Mouse (Mus musculus): ENCODE results near the gene Nkain2. TPM values are rescaled to one million over a fixed set of nuclear protein-coding genes. Genes with fewer than 3 reads are reported as not detected.

Gene Nkain2
- polyA plus RNA-seq (2011; ENCODE audit: insufficient read depth, insufficient read length, low replicate concordance, missing spikeins), result not detected in 2 replicates

DNA sequence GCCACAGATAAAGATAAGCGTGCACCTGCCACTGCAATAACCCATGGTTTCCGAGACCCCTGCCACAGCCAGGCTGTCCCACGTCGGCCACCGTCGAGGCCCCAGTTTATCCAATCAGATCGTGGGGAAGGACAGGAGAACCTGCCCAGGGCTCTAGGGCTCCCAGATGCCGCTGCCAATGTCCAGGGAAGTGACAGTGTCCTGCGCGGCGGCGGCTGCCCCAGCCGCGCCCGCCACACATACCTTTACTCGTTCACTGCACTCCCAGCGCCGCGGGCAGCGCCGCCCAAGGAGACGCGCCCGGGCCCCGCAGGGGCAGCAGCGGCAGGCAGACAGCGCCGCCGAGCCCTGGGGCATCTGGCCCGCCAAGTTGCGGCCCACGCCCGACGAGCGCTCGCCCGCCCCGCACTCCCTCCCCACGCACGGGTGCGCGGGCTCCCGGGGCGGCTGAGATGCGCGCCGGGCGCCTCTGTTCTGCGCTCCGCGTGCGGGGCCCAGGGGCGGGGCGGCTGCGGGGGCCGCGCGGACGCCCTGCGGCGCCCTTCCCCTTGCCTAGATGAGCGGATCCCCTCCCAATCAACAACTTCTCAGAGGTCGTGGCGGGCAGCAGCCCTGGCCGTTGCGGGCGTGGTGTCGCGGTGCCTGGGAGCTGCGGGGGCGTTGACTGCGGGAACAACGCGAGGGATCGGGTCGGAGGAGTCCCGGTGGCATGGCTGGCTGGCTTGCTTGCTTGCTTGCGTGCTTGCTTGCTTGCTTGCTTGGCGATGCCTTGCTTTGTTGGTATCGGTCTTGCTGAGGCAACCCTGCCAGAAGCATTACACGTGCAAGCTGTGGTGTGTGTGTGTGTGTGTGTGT lies at the start of gene Nkain2:
Gene Nkain2, minus strand, starts transcription at position 811 of the 855 bp plus-strand sequence.
- Histone ChIP-seq H3K27ac (ENCODE audit: control insufficient read depth, insufficient read depth, low read depth, low read length, poor library complexity) (no peak within 1 kb of the TSS), H3K4me1 (ENCODE audit: control insufficient read depth, insufficient read depth, low read length) (no peaks in the 10 kb centered on the region), H3K4me3 (replicated peaks; ENCODE audit: control insufficient read depth, low read depth, low read length) (no peak within 1 kb of the TSS)
- WGBS, result 3% methylated on average over 79 of the region's 81 CpGs
- TF ChIP-seq CTCF (IDR thresholded peaks at IDR 0.05; ENCODE audit: control insufficient read depth, insufficient read depth, low read length), result no peak
- TF ChIP-seq POLR2A (IDR thresholded peaks at IDR 0.05; ENCODE audit: borderline replicate concordance, control insufficient read depth, low read depth, low read length), result no peak

DNA sequence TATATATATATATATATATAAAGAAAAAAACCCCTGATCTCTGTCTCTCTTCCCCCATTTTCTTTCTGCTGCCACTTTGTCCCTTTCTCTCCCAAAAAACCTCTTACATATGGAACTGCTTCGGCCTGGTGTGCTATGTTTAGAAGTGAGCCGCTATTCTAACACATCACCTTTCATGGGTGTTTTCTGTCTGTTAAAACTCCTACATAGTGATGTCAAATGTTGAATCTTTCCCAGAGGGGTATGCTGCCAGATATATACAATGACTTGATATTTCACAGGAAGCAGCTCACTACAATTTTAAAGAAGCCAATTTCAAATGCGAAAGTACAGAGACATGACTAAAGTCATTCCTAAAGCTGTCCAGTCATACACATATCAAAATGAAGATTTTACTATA lies 49.6 kb upstream of the Nkain2 start:
- no peak overlapping the region for H3K27ac ChIP-seq (ENCODE audit: control insufficient read depth, insufficient read depth, low read depth, low read length, poor library complexity)

DNA sequence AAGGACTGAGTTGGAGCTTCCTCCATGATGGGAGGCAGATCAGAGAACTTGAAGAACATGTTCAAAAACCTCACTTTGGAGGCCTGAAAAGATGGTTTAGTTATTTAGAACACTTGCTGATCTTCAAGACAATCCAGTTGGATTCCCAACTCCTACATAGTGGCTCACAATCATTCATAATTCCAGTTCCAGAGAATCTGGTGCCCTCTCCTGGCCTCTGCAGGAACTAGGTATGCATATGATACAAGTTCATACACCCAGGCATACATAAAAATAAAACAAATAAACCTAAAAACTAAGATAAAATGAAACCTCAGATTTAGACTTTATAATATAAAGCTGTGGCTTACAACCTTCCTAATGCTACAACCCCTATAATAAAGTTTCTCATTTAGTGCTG lies 4.8 kb upstream of the Nkain2 start:
- no peak overlapping the region for H3K4me3 ChIP-seq (replicated peaks; ENCODE audit: control insufficient read depth, low read depth, low read length)
- TF ChIP-seq POLR2A (IDR thresholded peaks at IDR 0.05; ENCODE audit: borderline replicate concordance, control insufficient read depth, low read depth, low read length) (no peak), CTCF (IDR thresholded peaks at IDR 0.05; ENCODE audit: control insufficient read depth, insufficient read depth, low read length) (no peak)
- H3K27ac ChIP-seq (ENCODE audit: control insufficient read depth, insufficient read depth, low read depth, low read length, poor library complexity), result no peak overlapping the region
- no peaks in the 10 kb centered on the region for H3K4me1 ChIP-seq (ENCODE audit: control insufficient read depth, insufficient read depth, low read length)

More for the DNA sequence above, 49.6 kb upstream of the Nkain2 start:
- no peak for TF ChIP-seq POLR2A (IDR thresholded peaks at IDR 0.05; ENCODE audit: borderline replicate concordance, control insufficient read depth, low read depth, low read length)
- no peak for TF ChIP-seq CTCF (IDR thresholded peaks at IDR 0.05; ENCODE audit: control insufficient read depth, insufficient read depth, low read length)
- no peak overlapping the region for H3K4me3 ChIP-seq (replicated peaks; ENCODE audit: control insufficient read depth, low read depth, low read length)
- WGBS, result 83% methylated on average over 3 of the region's 3 CpGs
- no peaks in the 10 kb centered on the region for H3K4me1 ChIP-seq (ENCODE audit: control insufficient read depth, insufficient read depth, low read length)

DNA sequence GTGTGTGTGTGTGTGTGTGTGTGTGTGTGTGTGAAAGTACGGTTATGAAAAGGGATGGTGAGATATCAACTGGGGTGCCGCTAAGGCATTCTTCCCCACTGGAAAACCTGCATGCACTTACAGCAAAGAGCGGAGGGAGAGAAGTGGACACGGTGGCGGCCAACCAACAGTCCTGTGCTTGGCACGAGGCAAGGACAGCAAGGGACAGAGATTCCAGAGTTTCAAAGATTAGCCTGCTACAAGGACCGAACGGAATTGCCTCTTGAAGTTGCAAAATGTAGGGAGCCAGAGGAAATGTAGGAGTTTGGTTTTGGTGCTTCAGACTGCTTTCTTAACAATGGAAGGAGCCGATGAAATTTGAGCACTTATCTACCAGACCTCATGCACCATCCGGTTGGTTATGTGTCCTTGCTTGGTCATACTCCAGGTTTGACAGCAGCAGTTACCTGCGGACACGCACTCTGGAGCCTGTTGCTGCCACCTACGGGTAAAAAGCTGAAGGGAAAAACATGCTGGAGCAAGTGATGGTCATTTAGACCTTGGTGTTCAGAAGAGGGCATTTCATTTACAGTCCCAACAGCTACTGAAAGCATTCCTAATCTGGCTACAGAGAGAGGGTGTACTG lies 357 bp upstream of the Nkain2 start:
- WGBS, result 5% methylated on average over 13 of the region's 13 CpGs
- H3K4me1 ChIP-seq (ENCODE audit: control insufficient read depth, insufficient read depth, low read length), result no peaks in the 10 kb centered on the region
- H3K4me3 ChIP-seq (replicated peaks; ENCODE audit: control insufficient read depth, low read depth, low read length), result no peak overlapping the region
- TF ChIP-seq POLR2A (IDR thresholded peaks at IDR 0.05; ENCODE audit: borderline replicate concordance, control insufficient read depth, low read depth, low read length), result no peak
- TF ChIP-seq CTCF (IDR thresholded peaks at IDR 0.05; ENCODE audit: control insufficient read depth, insufficient read depth, low read length), result no peak
- H3K27ac ChIP-seq (ENCODE audit: control insufficient read depth, insufficient read depth, low read depth, low read length, poor library complexity), result no peak overlapping the region

GRCm38 (mm10) chr10:32881977-32882376 lies 8.3 kb downstream of the Nkain2 start:
- Histone ChIP-seq H3K4me1 (ENCODE audit: control insufficient read depth, insufficient read depth, low read length) (no peaks in the 10 kb centered on the region), H3K4me3 (replicated peaks; ENCODE audit: control insufficient read depth, low read depth, low read length) (no peak overlapping the region), H3K27ac (ENCODE audit: control insufficient read depth, insufficient read depth, low read depth, low read length, poor library complexity) (no peak overlapping the region)
- no peak for TF ChIP-seq CTCF (IDR thresholded peaks at IDR 0.05; ENCODE audit: control insufficient read depth, insufficient read depth, low read length)
- no peak for TF ChIP-seq POLR2A (IDR thresholded peaks at IDR 0.05; ENCODE audit: borderline replicate concordance, control insufficient read depth, low read depth, low read length)
- WGBS, result 68% methylated on average over 6 of the region's 6 CpGs

GRCm38 (mm10) chr10:32870691-32871406 lies 19.4 kb downstream of the Nkain2 start:
- H3K4me3 ChIP-seq (replicated peaks; ENCODE audit: control insufficient read depth, low read depth, low read length), result no peak overlapping the region
- no peak for TF ChIP-seq CTCF (IDR thresholded peaks at IDR 0.05; ENCODE audit: control insufficient read depth, insufficient read depth, low read length)
- TF ChIP-seq POLR2A (IDR thresholded peaks at IDR 0.05; ENCODE audit: borderline replicate concordance, control insufficient read depth, low read depth, low read length), result no peak
- H3K4me1 ChIP-seq (ENCODE audit: control insufficient read depth, insufficient read depth, low read length), result no peaks in the 10 kb centered on the region
- 54% methylated on average over 1 of the region's 1 CpGs for WGBS
- H3K27ac ChIP-seq (ENCODE audit: control insufficient read depth, insufficient read depth, low read depth, low read length, poor library complexity), result no peak overlapping the region

GRCm38 (mm10) chr10:32869541-32869940 lies 20.7 kb downstream of the Nkain2 start:
- H3K4me1 ChIP-seq (ENCODE audit: control insufficient read depth, insufficient read depth, low read length), result no peaks in the 10 kb centered on the region
- TF ChIP-seq CTCF (IDR thresholded peaks at IDR 0.05; ENCODE audit: control insufficient read depth, insufficient read depth, low read length) (no peak), POLR2A (IDR thresholded peaks at IDR 0.05; ENCODE audit: borderline replicate concordance, control insufficient read depth, low read depth, low read length) (no peak)
- H3K4me3 ChIP-seq (replicated peaks; ENCODE audit: control insufficient read depth, low read depth, low read length), result no peak overlapping the region
- no peak overlapping the region for H3K27ac ChIP-seq (ENCODE audit: control insufficient read depth, insufficient read depth, low read depth, low read length, poor library complexity)
- 50% methylated on average over 1 of the region's 1 CpGs for WGBS

Data from bone marrow, adult 2 months (tissue).